Mouse (Mus musculus) forebrain, embryonic 15.5 days (tissue): ENCODE results near the gene Neu3. TPM values are rescaled to one million over a fixed set of nuclear protein-coding genes. Genes with fewer than 3 reads are reported as not detected.
"Not testable (repeated sequence)": the region's sequence is repeated elsewhere in the genome, so short reads cannot be mapped to it uniquely, and the experiment has no call there.

Experiments used
- ATAC-seq: fragments of 200-750 bp; cut with Nextera tagmentation; replicated peaks from 2 replicates; pipeline ENCODE4 v1.8.0; 2017; ENCODE audit warnings: mild to moderate bottlenecking, moderate TSS enrichment, moderate library complexity
- H3K27ac ChIP-seq: fragments of 300-500 bp; sonication (generic); replicated peaks from 2 replicates; pipeline ENCODE4 v1.5.1; 2015; ENCODE audit warnings: mild to moderate bottlenecking, inconsistent platforms
- H3K27me3 ChIP-seq: fragments of 300-500 bp; sonication (generic); 2 replicates; pipeline ENCODE4 v1.6.1; 2015; ENCODE audit warnings: inconsistent platforms
- H3K36me3 ChIP-seq: fragments of 300-500 bp; sonication (generic); 2 replicates; pipeline ENCODE4 v1.6.1; 2015; ENCODE audit warnings: mild to moderate bottlenecking, inconsistent platforms
- H3K4me1 ChIP-seq: fragments of 300-500 bp; sonication (generic); 2 replicates; pipeline ENCODE4 v1.6.1; 2015; ENCODE audit warnings: inconsistent platforms
- H3K4me2 ChIP-seq: fragments of 300-500 bp; sonication (generic); replicated peaks from 2 replicates; pipeline ENCODE4 v1.6.1; 2015; ENCODE audit warnings: mild to moderate bottlenecking, inconsistent platforms
- H3K4me3 ChIP-seq: fragments of 300-500 bp; sonication (generic); 2 replicates; pipeline ENCODE4 v1.5.1; 2015; ENCODE audit warnings: mild to moderate bottlenecking, inconsistent platforms
- H3K9ac ChIP-seq: fragments of 300-500 bp; sonication (generic); replicated peaks from 2 replicates; pipeline ENCODE4 v1.6.1; 2015; ENCODE audit warnings: mild to moderate bottlenecking, inconsistent platforms
- H3K9me3 ChIP-seq: fragments of 300-500 bp; sonication (generic); 2 replicates; pipeline ENCODE4 v1.6.1; 2016; ENCODE audit warnings: inconsistent platforms
- WGBS: fragments of 180-500 bp; shearing (Covaris S2); methylation state at CpG from one replicate; pipeline ENCODE4 v1.1.7; 2015; ENCODE audit warnings: mixed read lengths; 5-methylcytosine and 5-hydroxymethylcytosine counted together
- polyA plus RNA-seq: library from polyadenylated mRNA; unstranded; fragments of >200 nt; fragmentation: Nextera tagmentation; extraction: Ambion mirVana; gene quantifications from 2 replicates; pipeline ENCODE4 v1.2.1, GENCODE M21; 2015

The Neu3 gene
- polyA plus RNA-seq, 1 experiment from 2014 or later, result 1.9 TPM

GRCm38 (mm10) chr7:99804033-99804432 lies 24.2 kb downstream of the Neu3 start:
- 89% methylated on average over 3 of the region's 3 CpGs for WGBS
- not testable (repeated sequence) for H3K4me2 ChIP-seq, H3K4me1 ChIP-seq, H3K27me3 ChIP-seq, H3K9me3 ChIP-seq, ATAC-seq, H3K4me3 ChIP-seq, H3K36me3 ChIP-seq, H3K9ac ChIP-seq, H3K27ac ChIP-seq

- Histone ChIP-seq H3K27me3 (no peaks in the 10 kb centered on the region), H3K9me3 (no peaks in the 10 kb centered on the region), H3K27ac (no peak overlapping the region), H3K4me2 (no peak overlapping the region), H3K4me1 (no peaks in the 10 kb centered on the region), H3K36me3 (no peaks in the 10 kb centered on the region), H3K9ac (no peak overlapping the region), H3K4me3 (no peak overlapping the region)
- 76% methylated on average over 7 of the region's 8 CpGs for WGBS
- ATAC-seq, result no peak
Measured at GRCm38 (mm10) chr7:99803535-99803934, 24.7 kb downstream of the Neu3 start.

GRCm38 (mm10) chr7:99799118-99799517 lies 29.1 kb downstream of the Neu3 start:
- no peak overlapping the region for H3K4me3 ChIP-seq
- ATAC-seq, result no peak
- no peak overlapping the region for H3K4me2 ChIP-seq
- H3K27ac ChIP-seq, result no peak overlapping the region
- H3K9ac ChIP-seq, result no peak overlapping the region
- H3K4me1 ChIP-seq, result peaks cover 10% of the 10 kb centered on the region
- WGBS, result 76% methylated on average over 7 of the region's 7 CpGs
- H3K9me3 ChIP-seq, result no peaks in the 10 kb centered on the region
- no peaks in the 10 kb centered on the region for H3K27me3 ChIP-seq
- H3K36me3 ChIP-seq, result no peaks in the 10 kb centered on the region

GRCm38 (mm10) chr7:99797911-99798647 lies 30.1 kb downstream of the Neu3 start:
- Histone ChIP-seq H3K4me2 (no peak overlapping the region), H3K27ac (no peak overlapping the region), H3K4me3 (no peak overlapping the region), H3K36me3 (no peaks in the 10 kb centered on the region), H3K9me3 (no peaks in the 10 kb centered on the region), H3K9ac (no peak overlapping the region), H3K27me3 (no peaks in the 10 kb centered on the region), H3K4me1 (peaks cover 10% of the 10 kb centered on the region)
- 0 out of 2 replicates have a peak, but pooled peaks have one; percentile 65 for ATAC-seq
- WGBS, result 32% methylated on average over 6 of the region's 6 CpGs

GRCm38 (mm10) chr7:99797261-99797660 lies 31.0 kb downstream of the Neu3 start:
- 73% methylated on average over 3 of the region's 3 CpGs for WGBS
- no peak for ATAC-seq
- no peaks in the 10 kb centered on the region for H3K27me3 ChIP-seq
- peaks cover 10% of the 10 kb centered on the region for H3K4me1 ChIP-seq
- no peak overlapping the region for H3K27ac ChIP-seq
- no peak overlapping the region for H3K4me3 ChIP-seq
- H3K9me3 ChIP-seq, result no peaks in the 10 kb centered on the region
- H3K36me3 ChIP-seq, result no peaks in the 10 kb centered on the region
- H3K9ac ChIP-seq, result no peak overlapping the region
- H3K4me2 ChIP-seq, result no peak overlapping the region

- Histone ChIP-seq H3K4me1 (peaks cover 10% of the 10 kb centered on the region), H3K9ac (no peak overlapping the region), H3K27me3 (no peaks in the 10 kb centered on the region), H3K4me2 (no peak overlapping the region), H3K27ac (no peak overlapping the region), H3K4me3 (no peak overlapping the region), H3K9me3 (no peaks in the 10 kb centered on the region), H3K36me3 (no peaks in the 10 kb centered on the region)
- no peak for ATAC-seq
- WGBS, result 81% methylated on average over 3 of the region's 3 CpGs
Measured at GRCm38 (mm10) chr7:99796471-99796870, 31.7 kb downstream of the Neu3 start.

- Histone ChIP-seq H3K4me3 (peak overlapping the region; percentile 14), H3K9ac (peak overlapping the region; percentile 32; the same call in 1 of the 2 replicates), H3K27me3 (no peaks in the 10 kb centered on the region), H3K4me1 (peaks cover 10% of the 10 kb centered on the region), H3K36me3 (no peaks in the 10 kb centered on the region), H3K9me3 (no peaks in the 10 kb centered on the region), H3K27ac (peak overlapping the region; percentile 13), H3K4me2 (peak overlapping the region; percentile 44)
- 9% methylated on average over 17 of the region's 17 CpGs for WGBS
- ATAC-seq, result peak; percentile 69
Measured at GRCm38 (mm10) chr7:99795192-99795981, 32.8 kb downstream of the Neu3 start.

- Histone ChIP-seq H3K27ac (no peak overlapping the region), H3K4me2 (no peak overlapping the region), H3K36me3 (no peaks in the 10 kb centered on the region), H3K9ac (no peak overlapping the region), H3K4me1 (peaks cover 10% of the 10 kb centered on the region), H3K9me3 (no peaks in the 10 kb centered on the region), H3K27me3 (no peaks in the 10 kb centered on the region), H3K4me3 (no peak overlapping the region)
- 79% methylated on average over 2 of the region's 2 CpGs for WGBS
- ATAC-seq, result no peak
Measured at GRCm38 (mm10) chr7:99794096-99794495, 34.1 kb downstream of the Neu3 start.

GRCm38 (mm10) chr7:99790816-99791215 lies 37.4 kb downstream of the Neu3 start:
- Histone ChIP-seq H3K9ac (no peak overlapping the region), H3K27me3 (no peaks in the 10 kb centered on the region), H3K4me2 (no peak overlapping the region), H3K9me3 (no peaks in the 10 kb centered on the region), H3K4me1 (peaks cover 8% of the 10 kb centered on the region), H3K36me3 (no peaks in the 10 kb centered on the region), H3K4me3 (no peak overlapping the region), H3K27ac (no peak overlapping the region)
- 83% methylated on average over 10 of the region's 10 CpGs for WGBS
- ATAC-seq, result no peak

GRCm38 (mm10) chr7:99788563-99788962 lies 39.7 kb downstream of the Neu3 start:
- Histone ChIP-seq H3K9ac (no peak overlapping the region), H3K9me3 (no peaks in the 10 kb centered on the region), H3K4me3 (no peak overlapping the region), H3K4me1 (no peaks in the 10 kb centered on the region; the same call in 1 of the 2 replicates), H3K27ac (no peak overlapping the region), H3K36me3 (no peaks in the 10 kb centered on the region), H3K4me2 (no peak overlapping the region), H3K27me3 (no peaks in the 10 kb centered on the region)
- 76% methylated on average over 5 of the region's 5 CpGs for WGBS
- ATAC-seq, result no peak

GRCm38 (mm10) chr7:99787935-99788334 lies 40.3 kb downstream of the Neu3 start:
- no peaks in the 10 kb centered on the region for H3K27me3 ChIP-seq
- 16% methylated on average over 2 of the region's 2 CpGs for WGBS
- no peak overlapping the region for H3K27ac ChIP-seq
- H3K4me1 ChIP-seq, result no peaks in the 10 kb centered on the region; the same call in 1 of the 2 replicates
- ATAC-seq, result no peak
- no peaks in the 10 kb centered on the region for H3K36me3 ChIP-seq
- no peak overlapping the region for H3K9ac ChIP-seq
- H3K9me3 ChIP-seq, result no peaks in the 10 kb centered on the region
- no peak overlapping the region for H3K4me3 ChIP-seq
- no peak overlapping the region for H3K4me2 ChIP-seq

- WGBS, result 60% methylated on average over 3 of the region's 3 CpGs
- H3K4me3 ChIP-seq, result no peak overlapping the region
- ATAC-seq, result 0 out of 2 replicates have a peak, but pooled peaks have one; percentile 8
Measured at GRCm38 (mm10) chr7:99786774-99787173, 41.4 kb downstream of the Neu3 start.

More at GRCm38 (mm10) chr7:99786774-99787173, 41.4 kb downstream of the Neu3 start:
- no peak overlapping the region for H3K9ac ChIP-seq
- no peaks in the 10 kb centered on the region for H3K27me3 ChIP-seq
- H3K4me1 ChIP-seq, result no peaks in the 10 kb centered on the region; the same call in 1 of the 2 replicates
- H3K4me2 ChIP-seq, result no peak overlapping the region
- no peaks in the 10 kb centered on the region for H3K9me3 ChIP-seq
- no peak overlapping the region for H3K27ac ChIP-seq
- H3K36me3 ChIP-seq, result no peaks in the 10 kb centered on the region
